ENCODE assay signal across 8 mouse cellular contexts in the genomic region with DNA sequence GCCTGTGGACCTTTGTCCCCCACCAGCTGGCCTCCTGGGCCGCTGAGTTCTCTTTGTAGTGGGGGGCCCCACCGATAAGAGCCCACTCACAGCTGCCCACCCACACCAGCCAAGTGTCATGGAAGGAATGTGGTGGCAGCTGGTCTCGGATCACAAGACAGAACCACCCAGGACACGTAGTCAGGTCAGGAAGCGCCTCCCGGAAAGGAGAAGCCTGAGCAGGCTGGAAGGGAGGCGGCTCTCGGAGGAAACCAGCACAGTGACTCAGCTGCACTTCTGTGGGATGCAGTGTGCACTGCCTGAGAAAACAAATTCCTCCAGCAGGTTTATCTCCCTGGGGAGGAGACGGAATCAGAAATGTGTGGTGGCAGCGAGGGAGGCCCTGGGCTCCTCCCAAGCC.
DNase-seq lines count a peak whose midpoint lies in the region; ATAC-seq lines count a peak whose summit lies in the region.

No protein-coding gene starts in this region.

- H3K9me3 ChIP-seq in forebrain, embryonic 11.5 days (ENCODE audit: control insufficient read depth, low read length), result no peaks in the 10 kb centered on the region

- H3K4me3 ChIP-seq in forebrain, embryonic 11.5 days (ENCODE audit: low read depth, low read length), result no peak overlapping the region

- no peak overlapping the region for H3K27ac ChIP-seq in forebrain, embryonic 11.5 days (ENCODE audit: low read depth, low read length)

- H3K4me1 ChIP-seq in forebrain, embryonic 11.5 days (replicated peaks; ENCODE audit: control insufficient read depth, insufficient read depth, low read length), result peaks cover 1% of the 10 kb centered on the region

- ATAC-seq in common myeloid progenitor, adult 5-6 weeks (replicated peaks; ENCODE audit: low read depth, poor library complexity, severe bottlenecking), result peak; percentile 52
- ATAC-seq in forebrain, embryonic 11.5 days (replicated peaks; ENCODE audit: low FRiP score), result no peak
- no peak for ATAC-seq in erythroid progenitor cell, adult 5-6 weeks (replicated peaks; ENCODE audit: low FRiP score, poor library complexity, severe bottlenecking)

- H3K27me3 ChIP-seq in forebrain, embryonic 11.5 days (ENCODE audit: control insufficient read depth, insufficient read depth, low read length), result peaks cover 2% of the 10 kb centered on the region; the same call in 1 of the 2 replicates

- no peak overlapping the region for H3K9ac ChIP-seq in forebrain, embryonic 11.5 days (ENCODE audit: low read length)

- H3K4me2 ChIP-seq in forebrain, embryonic 11.5 days (ENCODE audit: low read depth, low read length, severe bottlenecking), result no peak overlapping the region

- no peaks in the 10 kb centered on the region for H3K36me3 ChIP-seq in forebrain, embryonic 11.5 days (ENCODE audit: control insufficient read depth, insufficient read depth, low read length)

- 86% methylated on average over 10 of the region's 10 CpGs for WGBS in forebrain, embryonic 11.5 days

- DNase-seq in adrenal gland, postnatal 14 days, result peak; percentile 43
- no peak for DNase-seq in adrenal gland, postnatal 10 days
- peak; percentile 41 for DNase-seq in kidney, adult 18-20 months
- DNase-seq in lung, postnatal 14 days, result peak; percentile 65
- DNase-seq in spleen, postnatal 10 days (ENCODE audit: low spot score in 2 of 2), result no peak
- no peak for DNase-seq in forebrain, embryonic 11.5 days (ENCODE audit: low spot score)

Comparison
In these comparisons a context has a peak if more than half of its experiments do, and no peak if none do; other contexts are left out.
1. DNase-seq: peak in adrenal gland, postnatal 14 days (single experiment), kidney, adult 18-20 months (single experiment) and lung, postnatal 14 days (single experiment); none in adrenal gland, postnatal 10 days (single experiment), spleen, postnatal 10 days (0 of 2) and forebrain, embryonic 11.5 days (single experiment).